Mouse (Mus musculus) kidney, adult 10 weeks (tissue): ENCODE data around the gene Cenpp. TPM values are rescaled to one million over a fixed set of nuclear protein-coding genes. Genes with fewer than 3 reads are reported as not detected.

ENCODE experiments used
- polyA plus RNA-seq: library from polyadenylated mRNA; stranded (reverse); fragments of 350-450 nt; fragmentation: Illumina TruSeq; extraction: RNeasy Lipid Tissue Mini Kit (QIAGEN cat#74804); gene quantifications from one replicate; pipeline ENCODE4 v1.2.3, GENCODE M21; 2014; ENCODE audit warnings: low read depth, low replicate concordance

The Cenpp gene
- 2.6 TPM for polyA plus RNA-seq

GRCm38 (mm10) chr13:49652481-49653179, at the start of gene Cenpp, which contains the start of gene Nol8:
Cenpp (minus strand) TSS chr13:49652785.
Nol8 (plus strand) TSS chr13:49653078.

GRCm38 (mm10) chr13:49681351-49682232, 29.0 kb upstream of the Cenpp start, which contains the start of gene Iars:
Iars (plus strand) TSS chr13:49682100.

GRCm38 (mm10) chr13:49607714-49608113, 44.9 kb downstream of the Cenpp start, which contains the start of gene Ogn:
Ogn (plus strand) TSS chr13:49608046.

GRCm38 (mm10) chr13:49581541-49582530, 70.7 kb downstream of the Cenpp start, which contains the start of gene Omd:
Omd (plus strand) TSS chr13:49582462.

GRCm38 (mm10) chr13:49544279-49544678, 108.3 kb downstream of the Cenpp start, which contains the start of gene Aspn:
Aspn (plus strand) TSS chr13:49544443.

GRCm38 (mm10) chr13:49504510-49504909, 148.1 kb downstream of the Cenpp start, which contains the start of gene Ecm2:
Ecm2 (plus strand) TSS chr13:49504810.

GRCm38 (mm10) chr13:49492376-49493368, 159.9 kb downstream of the Cenpp start, which contains the start of gene Tes3-ps:
Tes3-ps (plus strand) TSS chr13:49493318.

GRCm38 (mm10) chr13:49420754-49421605, 231.6 kb downstream of the Cenpp start, which contains the start of gene Ippk:
Ippk (plus strand) TSS chr13:49421249.

Other genes starting within 250 kb of the Cenpp start
- 8.3 TPM for gene Ippk, start 231.5 kb downstream of the Cenpp start, polyA plus RNA-seq
- gene Tes3-ps, start 159.5 kb downstream of the Cenpp start, polyA plus RNA-seq, result 0.69 TPM
- 15.8 TPM for gene Ecm2, start 148.0 kb downstream of the Cenpp start, polyA plus RNA-seq
- gene Aspn, start 108.3 kb downstream of the Cenpp start, polyA plus RNA-seq, result 20.7 TPM
- 17.9 TPM for gene Omd, start 70.3 kb downstream of the Cenpp start, polyA plus RNA-seq
- 183 TPM for gene Ogn, start 44.7 kb downstream of the Cenpp start, polyA plus RNA-seq
- 38.7 TPM for gene Nol8, start 293 bp upstream of the Cenpp start, polyA plus RNA-seq
- 38.8 TPM for gene Iars, start 29.3 kb upstream of the Cenpp start, polyA plus RNA-seq
- not detected for gene Gm30302, start 146.2 kb upstream of the Cenpp start, polyA plus RNA-seq